Mouse (Mus musculus): ENCODE data around the gene Slc6a5. TPM values are rescaled to one million over a fixed set of nuclear protein-coding genes. Genes with fewer than 3 reads are reported as not detected.
"Not testable (repeated sequence)": the region's sequence is repeated elsewhere in the genome, so short reads cannot be mapped to it uniquely, and the experiment has no call there.

Gene Slc6a5
- total RNA-seq, 4 experiments from 2014 or later, result 0.07 to 0.08 TPM; not detected in 2

- DNase-seq (ENCODE audit: low spot score in 2 of 2), result no peak
These were observed 3.2 kb downstream of the Slc6a5 start for GRCm38 (mm10) chr7:49913164-49913563.

GRCm38 (mm10) chr7:49913728-49914328 lies 3.9 kb downstream of the Slc6a5 start:
- no peak for DNase-seq (ENCODE audit: low spot score in 2 of 2)

DNA sequence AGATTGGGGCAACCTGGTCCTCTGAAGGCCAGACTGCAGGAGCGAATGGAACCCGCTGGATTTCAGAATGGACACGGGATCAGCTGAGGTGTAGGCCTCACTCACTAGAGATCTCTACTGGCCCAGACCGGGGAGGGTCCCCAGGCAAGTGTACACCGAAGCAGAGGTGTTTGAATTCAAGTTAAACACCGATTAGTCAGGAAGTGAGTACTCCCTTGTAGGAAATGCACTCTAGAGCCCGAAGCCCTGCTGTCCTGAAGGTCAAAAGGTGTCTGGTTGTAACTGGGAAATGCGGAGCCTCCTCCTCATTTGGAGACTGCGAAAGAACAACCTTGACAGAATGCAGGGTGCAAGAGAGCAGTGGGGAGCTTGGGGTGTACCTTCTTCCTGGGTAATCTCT lies 5.0 kb downstream of the Slc6a5 start:
- no peak for DNase-seq (ENCODE audit: low spot score in 2 of 2)

DNA sequence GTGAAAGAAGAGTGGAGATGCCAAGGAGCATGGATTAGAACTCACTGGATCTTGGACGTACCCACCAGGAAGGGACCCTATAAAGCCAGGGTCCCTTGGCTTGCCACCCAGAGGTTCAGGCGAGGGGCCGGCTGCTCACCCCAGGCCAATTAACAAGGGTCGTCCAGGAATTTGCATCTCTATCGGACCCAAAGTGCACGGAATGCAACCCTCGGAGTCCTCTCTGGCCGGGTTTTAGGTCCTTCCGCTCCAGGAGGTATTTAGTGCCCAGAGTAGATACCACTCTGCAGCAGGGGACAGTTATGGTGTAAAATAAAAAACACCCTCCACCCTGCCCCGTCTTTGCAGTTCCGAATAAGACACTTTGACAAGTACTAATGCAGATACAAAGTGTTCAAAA lies 5.5 kb downstream of the Slc6a5 start:
- DNase-seq (ENCODE audit: low spot score in 2 of 2), result no peak

- no peak for DNase-seq (ENCODE audit: low spot score in 2 of 2)
These were observed 9.5 kb downstream of the Slc6a5 start for GRCm38 (mm10) chr7:49919494-49919893.

DNA sequence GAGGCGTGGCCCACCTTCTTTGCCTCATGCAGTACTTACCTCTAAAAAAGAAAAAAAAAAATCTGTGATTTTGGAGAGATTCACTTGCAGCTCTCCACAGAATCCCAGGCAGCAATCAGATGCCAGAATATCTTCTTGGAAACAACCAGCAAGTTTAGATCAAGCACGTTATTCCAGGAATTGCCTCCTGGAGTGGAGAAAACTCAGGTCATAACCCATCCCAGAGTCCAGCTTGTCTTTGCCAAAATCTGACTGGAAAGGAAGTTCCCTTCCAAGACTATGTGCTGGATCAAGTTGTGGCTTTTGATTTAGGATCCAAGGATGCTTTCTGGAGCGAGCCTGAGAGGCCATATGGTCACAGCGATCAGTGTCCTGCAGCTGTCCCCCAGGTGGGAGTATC lies 10.8 kb downstream of the Slc6a5 start:
- DNase-seq (ENCODE audit: low spot score in 2 of 2), result no peak

- peak; percentile 7 to 9 for DNase-seq (ENCODE audit: low spot score in 2 of 2)
These were observed 13.0 kb downstream of the Slc6a5 start for GRCm38 (mm10) chr7:49922928-49923327.

- peak; percentile 77 to 87 for DNase-seq (ENCODE audit: low spot score in 2 of 2)
These were observed 13.4 kb downstream of the Slc6a5 start for GRCm38 (mm10) chr7:49923376-49923775.

DNA sequence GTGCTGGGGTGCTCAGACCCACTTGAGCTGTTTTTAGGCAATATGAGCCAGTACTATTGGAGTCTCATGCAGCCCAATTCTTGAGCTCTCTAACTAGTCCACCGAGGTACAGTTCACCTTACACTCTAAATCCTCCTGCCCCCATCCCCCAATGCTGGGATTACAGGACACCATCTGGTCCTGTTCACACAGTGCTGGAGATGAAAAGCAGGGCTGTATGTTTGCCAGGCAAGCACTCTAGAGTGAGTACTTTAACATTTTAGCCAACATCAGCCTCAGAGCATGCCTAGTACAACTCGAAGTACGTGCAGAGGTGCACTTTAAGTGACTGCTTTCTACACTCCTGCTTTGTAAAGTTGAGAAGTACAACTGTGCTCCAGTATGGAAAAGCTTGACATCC lies 18.6 kb downstream of the Slc6a5 start:
- no peak for DNase-seq (ENCODE audit: low spot score in 2 of 2)

DNA sequence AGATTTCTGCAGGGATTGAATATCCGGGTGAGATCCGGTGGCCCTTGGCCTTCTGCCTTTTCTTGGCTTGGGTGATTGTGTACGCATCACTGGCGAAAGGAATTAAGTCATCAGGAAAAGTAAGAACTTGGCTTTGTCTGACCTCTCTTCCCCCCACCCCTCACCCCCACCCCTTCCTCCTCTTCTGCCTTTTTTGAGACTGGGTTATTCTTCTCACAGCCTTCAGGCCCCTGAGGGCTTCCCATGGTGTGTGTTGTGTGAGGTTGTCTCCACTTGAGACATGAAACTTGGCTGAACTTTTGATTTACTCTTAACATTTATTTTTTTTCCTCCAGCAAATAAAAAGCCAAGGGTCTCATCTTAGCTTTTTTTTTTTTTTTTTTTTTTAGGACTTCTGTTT lies 20.1 kb downstream of the Slc6a5 start:
- no peak for DNase-seq (ENCODE audit: low spot score in 2 of 2)

- DNase-seq (ENCODE audit: low spot score in 2 of 2), result not testable (repeated sequence)
These were observed 23.6 kb downstream of the Slc6a5 start for GRCm38 (mm10) chr7:49933386-49934115.

DNA sequence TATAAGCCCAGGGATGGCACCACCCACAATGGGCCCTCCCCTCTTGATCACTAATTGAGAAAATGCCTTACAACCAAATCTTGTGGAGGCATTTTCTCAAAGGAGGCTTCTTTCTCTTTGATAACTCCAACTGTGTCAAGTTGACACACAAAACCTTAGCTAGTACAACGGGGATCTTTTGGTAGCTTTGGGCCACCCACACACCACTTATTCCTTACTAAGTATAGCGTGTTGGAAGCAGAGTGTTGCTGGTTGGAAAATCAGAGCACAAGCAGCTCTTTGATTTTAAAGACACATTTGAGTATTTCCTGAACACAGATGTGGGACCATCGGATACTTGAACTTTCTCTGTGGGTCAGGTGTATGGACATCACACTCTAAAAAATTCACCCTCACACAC lies 26.9 kb downstream of the Slc6a5 start:
- no peak for DNase-seq (ENCODE audit: low spot score in 2 of 2)

DNA sequence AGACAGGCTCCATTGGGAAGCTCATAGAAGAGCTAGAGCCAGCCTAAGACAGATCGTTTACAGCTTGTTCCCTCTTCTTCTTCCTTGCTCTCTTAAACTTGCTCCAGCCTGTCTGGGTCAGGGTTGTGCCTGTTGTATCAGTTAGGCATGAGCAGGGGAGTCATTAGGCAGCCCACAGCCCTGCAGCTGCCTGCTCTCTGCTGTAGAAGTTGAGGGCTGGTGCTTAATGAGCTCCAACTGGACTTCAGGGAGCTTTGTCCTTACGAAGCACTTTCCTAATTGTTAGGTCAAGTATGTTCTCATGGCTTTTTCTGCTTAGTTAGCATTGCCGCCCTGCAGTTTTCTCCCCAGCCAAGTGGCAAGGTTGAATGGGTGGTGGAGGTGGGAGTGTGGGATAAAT lies 32.1 kb downstream of the Slc6a5 start:
- DNase-seq (ENCODE audit: low spot score in 2 of 2), result no peak

DNA sequence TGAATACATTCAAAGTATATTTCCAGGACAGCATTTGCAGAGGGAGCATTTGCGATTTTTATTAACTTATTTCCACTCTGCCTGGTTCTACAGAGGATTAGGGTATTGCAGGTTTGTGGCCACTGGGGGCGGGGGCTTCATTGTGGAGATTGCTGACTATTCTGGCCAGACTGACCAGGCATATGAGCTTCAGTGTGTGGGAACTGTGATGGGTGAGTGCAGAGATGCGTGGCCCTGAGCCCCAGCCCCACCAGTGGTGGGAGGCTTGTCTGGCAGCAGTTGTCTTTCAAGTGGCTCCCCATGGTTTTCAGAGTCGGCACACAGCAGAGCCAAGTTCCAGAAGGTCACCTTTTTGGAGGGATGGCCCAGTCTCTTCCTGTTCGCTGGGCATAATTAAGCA lies 32.5 kb downstream of the Slc6a5 start:
- DNase-seq (ENCODE audit: low spot score in 2 of 2), result no peak

DNA sequence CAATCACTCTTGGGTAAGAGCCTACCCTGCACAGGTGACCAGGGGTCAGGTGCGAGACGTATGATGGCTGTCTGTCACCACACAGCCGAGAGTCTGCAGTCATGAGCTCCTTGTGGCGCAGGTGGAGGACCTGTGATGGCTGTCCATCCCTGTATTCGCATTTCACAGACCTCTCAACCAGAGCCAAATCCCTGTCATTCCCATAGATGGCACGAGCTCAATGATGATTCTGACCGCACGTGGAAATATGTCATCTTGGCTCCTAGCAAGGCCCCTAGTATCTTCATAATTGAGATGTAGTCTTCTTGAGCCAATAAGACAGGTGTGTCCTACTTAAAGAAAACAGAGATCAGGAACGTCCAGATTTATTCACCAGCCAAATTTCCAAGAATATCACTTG lies 36.7 kb downstream of the Slc6a5 start:
- no peak for DNase-seq (ENCODE audit: low spot score in 2 of 2)

- DNase-seq (ENCODE audit: low spot score in 2 of 2), result peak in 1 of 2 experiments; percentile 22
These were observed 43.7 kb downstream of the Slc6a5 start for GRCm38 (mm10) chr7:49953546-49954181.

- DNase-seq (ENCODE audit: low spot score in 2 of 2), result no peak
These were observed 44.9 kb downstream of the Slc6a5 start for GRCm38 (mm10) chr7:49954834-49955233.

- DNase-seq (ENCODE audit: low spot score in 2 of 2), result no peak
These were observed 47.2 kb downstream of the Slc6a5 start for GRCm38 (mm10) chr7:49957142-49957541.

GRCm38 (mm10) chr7:49963764-49964163 lies 53.8 kb downstream of the Slc6a5 start:
- no peak for DNase-seq (ENCODE audit: low spot score in 2 of 2)

- DNase-seq (ENCODE audit: low spot score in 2 of 2), result no peak
These were observed 59.6 kb downstream of the Slc6a5 start for GRCm38 (mm10) chr7:49969516-49969915.

GRCm38 (mm10) chr7:49974841-49975440 lies 65.0 kb downstream of the Slc6a5 start, which contains the start of gene Nell1:
TSS of gene Nell1 (plus strand) at chr7:49974864.
- peak in 1 of 2 experiments; percentile 21 for DNase-seq (ENCODE audit: low spot score in 2 of 2)

Measured in layer of hippocampus, adult 8-10 months (tissue).